Mouse (Mus musculus) Patski (cell line): Measurements from ENCODE around the gene Alox5ap. TPM values are rescaled to one million over a fixed set of nuclear protein-coding genes. Genes with fewer than 3 reads are reported as not detected.

ENCODE experiments used
- ATAC-seq: fragments of 100-300 bp; one replicate; pipeline ENCODE4 v1.8.0; 2021
- CTCF ChIA-PET: fragments of 350-600 bp; sonication (Branson Sonifier 250); formaldehyde crosslinking; loops from one replicate; lab custom pipeline; 2022; ENCODE audit warnings: inconsistent platforms; lab: Charles Lee
- POLR2A ChIA-PET: fragments of 350-600 bp; sonication (Branson Sonifier 250); formaldehyde crosslinking; loops from one replicate; lab custom pipeline; 2022; ENCODE audit warnings: antibody characterized with exemption, inconsistent platforms; lab: Charles Lee
- DNase-seq: peaks from one replicate; pipeline ENCODE4 v3.0.0-alpha.2; 2011; ENCODE audit warnings: low read depth, low spot score
- H3K27me3 ChIP-seq: fragments of 371-371 bp; one replicate; pipeline ENCODE4 v1.5.1; 2021
- CTCF ChIP-seq: fragments of 100-300 bp; IDR thresholded peaks from one replicate; pipeline ENCODE4 v1.5.1; 2021
- in situ Hi-C: fragments of 300-500 bp; cut with MboI; formaldehyde crosslinking; loops from 3 replicates; pipeline ENCODE4 v1.11.1; 2018; ENCODE audit warnings: low pct_unique_long_range_greater_than_20kb, mixed read lengths
- polyA plus RNA-seq: library from polyadenylated mRNA; unstranded; gene quantifications from one replicate; pipeline ENCODE4 v1.2.3, GENCODE M21; 2021

Alox5ap gene
- polyA plus RNA-seq, 1 experiment from 2014 or later: 0.64 TPM

DNA sequence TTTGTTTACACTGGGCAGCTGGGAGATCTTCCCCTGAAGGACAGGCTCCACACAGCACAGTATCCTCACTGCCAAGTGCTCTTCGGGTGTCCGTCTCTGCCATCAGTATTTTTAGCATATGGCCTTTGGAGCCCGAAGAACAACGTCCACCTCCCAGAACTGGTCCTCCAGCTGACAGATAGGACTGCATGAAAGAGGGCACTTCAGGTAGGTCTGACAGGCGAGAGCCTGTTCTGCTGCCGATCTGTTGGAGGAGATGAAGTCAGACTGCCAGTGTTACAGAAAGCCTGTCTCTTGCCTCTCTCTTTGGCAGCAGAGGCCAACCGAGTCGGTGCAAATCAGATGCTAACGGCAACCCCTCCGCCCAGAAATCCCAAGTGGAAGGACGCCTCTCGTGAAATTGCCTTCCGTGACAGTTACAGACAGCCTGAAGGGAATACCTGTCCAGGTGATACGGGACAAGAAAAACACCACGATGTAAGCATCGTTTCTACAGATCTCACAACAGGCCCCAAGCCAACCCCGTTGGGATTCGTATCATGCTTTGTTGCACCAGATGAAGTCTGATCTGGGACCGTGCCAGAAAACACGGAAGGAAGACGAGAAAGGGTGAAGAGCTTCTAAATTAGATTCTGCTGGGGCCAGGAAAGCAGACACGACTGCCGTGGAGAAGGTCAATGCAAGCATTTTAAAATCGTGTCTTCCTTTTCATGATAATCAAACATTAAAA lies 27.2 kb upstream of the Alox5ap start:
- DNase-seq (no peak), ATAC-seq (no peak)
- CTCF ChIA-PET: no interaction called here
- in situ Hi-C loops: no loop called here
- H3K27me3 ChIP-seq: no peaks in the 10 kb centered on the region
- TF ChIP-seq CTCF: no peak
- POLR2A ChIA-PET: interaction anchor here (1.0 kb wide), 1 partner anchor 53 kb away, joined by 3 read pairs; the partner anchor contains the start of genes Hmgb1 and Uspl1

DNA sequence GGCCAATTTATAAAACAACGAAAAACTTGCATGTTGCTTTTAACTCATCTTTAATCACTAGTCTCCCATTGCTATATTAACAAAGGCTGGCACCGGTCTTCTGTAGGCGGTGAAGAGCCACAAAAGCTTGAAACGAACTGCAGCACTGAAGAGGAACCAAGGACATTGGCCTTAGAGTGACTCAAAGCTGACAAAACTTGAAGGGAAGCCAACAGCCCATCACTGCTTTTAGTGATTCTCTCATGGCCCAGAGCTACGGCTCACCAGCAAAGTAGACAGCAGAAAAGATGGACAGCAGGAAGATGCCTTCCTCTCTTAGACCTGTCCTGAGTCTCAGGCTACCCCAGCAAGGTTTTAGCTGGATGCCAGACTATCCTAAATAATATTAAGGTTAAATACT lies 22.1 kb upstream of the Alox5ap start:
- DNase-seq (no peak), ATAC-seq (no peak)
- ChIA-PET POLR2A (interaction anchor here (0.6 kb wide), 1 partner anchor 181 kb away, joined by 3 read pairs; no protein-coding TSS in a partner anchor), CTCF (no interaction called here)
- in situ Hi-C loops: no loop called here
- no peaks in the 10 kb centered on the region for H3K27me3 ChIP-seq
- TF ChIP-seq CTCF: no peak

DNA sequence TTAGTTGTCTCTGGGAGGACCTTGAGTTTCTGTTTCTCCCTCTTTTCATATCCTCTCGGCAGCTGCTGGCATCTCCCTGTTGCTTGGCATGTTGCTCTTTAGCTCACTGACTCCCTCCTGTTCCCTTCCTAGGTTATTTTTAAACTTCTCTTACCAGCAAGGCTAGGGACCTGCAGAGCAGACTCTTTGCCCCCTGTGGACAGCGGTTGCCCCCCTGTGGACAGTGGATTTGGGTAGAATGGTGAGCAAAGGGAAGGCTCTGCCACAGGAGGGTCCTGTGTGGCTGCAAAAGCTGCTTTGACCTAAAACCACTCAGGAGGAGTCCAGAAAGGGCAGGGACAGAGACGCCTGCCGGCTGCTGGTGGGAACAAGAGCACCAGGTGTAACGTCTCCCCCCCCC lies 21.5 kb upstream of the Alox5ap start:
- in situ Hi-C loops: no loop called here
- no peak for TF ChIP-seq CTCF
- no peaks in the 10 kb centered on the region for H3K27me3 ChIP-seq
- no peak for DNase-seq
- ATAC-seq: no peak
- POLR2A ChIA-PET: interaction anchor here (0.6 to 0.8 kb wide), 2 partner anchors 12 to 180 kb away, joined by 3 to 4 read pairs; no protein-coding TSS in a partner anchor
- CTCF ChIA-PET: no interaction called here

DNA sequence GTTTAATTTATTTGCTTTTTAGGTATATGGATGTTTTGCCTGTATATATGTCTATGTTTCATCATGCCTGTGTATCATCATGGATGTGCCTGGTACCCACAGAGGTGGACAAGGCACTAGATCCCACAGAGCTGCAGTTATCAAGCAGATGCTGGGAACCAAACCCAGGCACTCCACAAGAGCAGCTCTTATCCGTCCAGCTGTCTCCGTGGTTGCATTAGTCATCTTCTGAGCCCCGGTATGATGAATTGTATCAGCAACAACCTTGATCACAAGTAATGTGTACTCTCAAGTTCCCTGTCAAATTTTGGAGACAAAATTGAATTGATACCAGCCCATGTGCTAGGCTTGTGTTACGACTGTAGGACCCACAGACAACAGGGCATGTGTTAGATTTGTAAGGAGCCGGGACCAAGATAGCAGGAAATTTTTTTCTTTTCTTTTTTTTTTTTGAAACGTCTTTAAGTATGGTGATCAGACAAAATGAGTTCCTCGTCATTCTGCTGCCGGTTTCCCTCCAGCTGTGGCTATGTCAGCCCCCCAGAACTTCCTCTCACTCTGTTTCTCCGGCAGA lies 19.1 kb upstream of the Alox5ap start:
- no peak for TF ChIP-seq CTCF
- no peak for ATAC-seq
- in situ Hi-C loops: no loop called here
- POLR2A ChIA-PET: no interaction called here
- H3K27me3 ChIP-seq: no peaks in the 10 kb centered on the region
- DNase-seq: no peak
- CTCF ChIA-PET: interaction anchor here (1.4 kb wide), 1 partner anchor 49 kb away, joined by 3 read pairs; no protein-coding TSS in a partner anchor

DNA sequence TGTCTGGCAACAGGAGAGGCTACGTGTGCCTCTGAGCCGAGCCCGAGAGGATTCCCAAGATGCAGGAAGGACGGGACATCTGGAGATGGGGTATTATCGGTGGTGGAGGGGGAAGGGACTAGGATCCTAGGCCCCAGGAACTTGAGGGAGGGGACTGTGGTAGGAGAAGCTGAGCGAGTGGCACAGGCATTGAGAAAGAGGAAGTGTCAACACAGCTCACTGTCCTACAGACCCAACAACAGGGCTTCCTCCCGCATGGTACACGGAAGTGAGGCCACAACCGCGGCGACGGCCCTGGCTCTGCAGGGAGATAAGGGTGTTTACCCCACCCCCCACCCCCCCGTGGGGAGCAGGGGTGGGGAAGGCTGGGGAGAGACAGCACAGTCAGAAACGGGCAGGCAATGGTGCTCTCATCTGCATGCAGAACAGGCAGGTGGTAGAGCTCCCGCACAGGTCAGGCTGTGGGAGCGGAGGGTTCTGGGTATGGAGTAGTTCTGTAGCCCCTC lies 18.5 kb upstream of the Alox5ap start:
- CTCF ChIA-PET: no interaction called here
- TF ChIP-seq CTCF: no peak
- DNase-seq (no peak), ATAC-seq (no peak)
- POLR2A ChIA-PET: no interaction called here
- in situ Hi-C loops: no loop called here
- no peaks in the 10 kb centered on the region for H3K27me3 ChIP-seq

DNA sequence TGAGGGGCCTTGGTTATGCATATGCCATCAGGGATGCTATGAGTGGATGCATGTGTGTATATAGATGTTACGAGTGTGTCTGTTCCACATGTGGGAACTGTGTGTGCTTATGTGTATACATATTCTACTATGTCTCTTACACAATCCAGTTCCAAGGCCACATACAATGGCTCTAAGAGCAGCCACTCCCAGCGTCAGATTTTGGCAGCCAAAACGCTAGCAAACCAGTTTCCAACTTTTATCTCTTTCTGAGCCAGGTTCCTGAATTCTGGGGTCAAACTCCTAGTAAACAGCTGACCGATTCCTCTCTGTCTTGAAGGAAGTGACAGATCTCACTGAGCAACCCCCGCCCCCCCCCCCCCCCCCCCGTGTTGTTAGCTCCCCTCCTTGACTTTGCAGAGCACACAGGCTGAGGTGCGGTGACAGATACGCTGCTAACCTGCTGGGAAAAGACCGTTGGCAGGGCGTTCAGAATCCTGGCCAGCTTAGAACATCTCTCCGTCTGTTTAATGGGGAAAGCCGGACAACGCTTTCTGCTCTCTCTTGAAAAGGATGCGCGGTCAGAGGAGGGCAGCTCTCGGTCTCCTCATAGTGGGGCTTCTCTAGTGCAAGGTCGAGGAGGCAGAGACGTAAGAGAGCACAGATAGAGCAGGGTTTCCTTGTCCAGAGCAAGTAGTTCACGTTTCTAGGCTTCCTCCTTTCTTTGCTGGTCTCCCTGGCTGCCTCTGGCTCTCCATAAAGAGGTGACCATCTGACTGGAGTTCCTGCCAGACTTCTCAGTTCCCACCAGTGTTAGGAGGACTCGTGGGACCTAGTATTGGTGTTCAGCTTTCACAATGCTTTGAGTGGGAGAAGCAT lies 17.3 kb upstream of the Alox5ap start:
- ChIA-PET POLR2A (no interaction called here), CTCF (no interaction called here)
- no peak for ATAC-seq
- DNase-seq: no peak
- in situ Hi-C loops: no loop called here
- H3K27me3 ChIP-seq: no peaks in the 10 kb centered on the region
- TF ChIP-seq CTCF: no peak

DNA sequence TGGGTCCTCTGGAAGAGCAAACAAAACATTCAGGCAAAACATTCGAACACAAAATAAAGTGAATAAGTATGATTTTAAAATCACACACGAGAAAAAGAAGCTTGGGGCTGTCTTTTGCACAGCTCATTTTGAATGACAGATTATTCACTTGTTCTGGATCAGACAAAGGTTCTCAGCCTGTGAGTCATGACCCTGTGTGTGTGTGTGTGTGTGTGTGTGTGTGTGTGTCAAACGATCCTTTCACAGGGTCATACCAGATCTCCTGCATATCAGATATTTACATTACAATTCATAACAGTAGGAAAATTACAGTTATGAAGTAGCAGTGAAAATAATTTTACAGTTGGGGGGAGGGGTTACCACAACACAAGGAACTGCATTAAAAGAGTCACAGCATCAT lies 12.3 kb upstream of the Alox5ap start:
- H3K27me3 ChIP-seq: no peaks in the 10 kb centered on the region
- no peak for TF ChIP-seq CTCF
- in situ Hi-C loops: no loop called here
- DNase-seq (no peak), ATAC-seq (no peak)
- POLR2A ChIA-PET: no interaction called here
- CTCF ChIA-PET: interaction anchor here (0.9 to 1.6 kb wide), 2 partner anchors 16 to 23 kb away, joined by 3 to 4 read pairs; no protein-coding TSS in a partner anchor

DNA sequence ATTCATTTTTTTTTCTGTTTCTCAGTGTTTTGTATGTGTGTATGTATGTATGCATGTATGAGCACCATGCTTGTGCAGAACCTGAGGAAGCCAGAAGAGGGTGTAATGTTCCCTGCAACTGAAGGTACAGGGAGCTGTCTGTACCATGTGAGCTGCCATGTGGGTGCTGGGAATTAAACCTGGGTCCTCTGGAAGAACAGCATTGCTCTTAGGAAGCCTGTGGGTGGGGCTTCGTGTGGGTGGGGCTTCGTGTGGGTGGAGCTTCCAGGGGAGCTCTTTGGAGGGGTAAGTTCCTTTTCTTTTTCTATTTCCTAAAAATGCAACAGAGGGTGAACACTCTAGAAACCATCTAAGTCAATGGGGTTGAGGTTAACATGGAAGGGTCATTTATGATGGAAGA lies 11.1 kb upstream of the Alox5ap start:
- POLR2A ChIA-PET: no interaction called here
- in situ Hi-C loops: no loop called here
- CTCF ChIA-PET: no interaction called here
- no peaks in the 10 kb centered on the region for H3K27me3 ChIP-seq
- no peak for DNase-seq
- ATAC-seq: no peak
- no peak for TF ChIP-seq CTCF

DNA sequence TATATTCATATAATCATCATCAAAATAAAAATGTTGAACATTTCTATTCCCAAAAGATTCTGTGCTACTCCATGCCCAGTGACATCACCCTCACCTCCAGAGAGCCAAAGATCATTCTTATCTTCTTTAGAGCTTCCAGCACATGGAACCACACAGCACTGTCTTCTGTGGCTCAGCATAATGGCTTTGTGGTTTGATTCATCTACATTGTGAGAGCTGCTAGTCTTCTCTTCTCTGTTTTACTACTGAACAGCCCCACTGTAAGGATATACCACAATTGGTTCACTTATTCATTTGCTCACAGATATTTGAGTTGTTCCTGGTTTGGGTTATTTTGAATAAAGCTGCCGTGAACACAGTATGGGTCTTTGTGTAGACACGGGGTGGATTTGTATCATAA lies 9.0 kb upstream of the Alox5ap start:
- no peak for DNase-seq
- no peaks in the 10 kb centered on the region for H3K27me3 ChIP-seq
- in situ Hi-C loops: no loop called here
- ChIA-PET CTCF (no interaction called here), POLR2A (interaction anchor here (1.2 kb wide), 1 partner anchor 12 kb away, joined by 4 read pairs; no protein-coding TSS in a partner anchor)
- TF ChIP-seq CTCF: no peak
- no peak for ATAC-seq

DNA sequence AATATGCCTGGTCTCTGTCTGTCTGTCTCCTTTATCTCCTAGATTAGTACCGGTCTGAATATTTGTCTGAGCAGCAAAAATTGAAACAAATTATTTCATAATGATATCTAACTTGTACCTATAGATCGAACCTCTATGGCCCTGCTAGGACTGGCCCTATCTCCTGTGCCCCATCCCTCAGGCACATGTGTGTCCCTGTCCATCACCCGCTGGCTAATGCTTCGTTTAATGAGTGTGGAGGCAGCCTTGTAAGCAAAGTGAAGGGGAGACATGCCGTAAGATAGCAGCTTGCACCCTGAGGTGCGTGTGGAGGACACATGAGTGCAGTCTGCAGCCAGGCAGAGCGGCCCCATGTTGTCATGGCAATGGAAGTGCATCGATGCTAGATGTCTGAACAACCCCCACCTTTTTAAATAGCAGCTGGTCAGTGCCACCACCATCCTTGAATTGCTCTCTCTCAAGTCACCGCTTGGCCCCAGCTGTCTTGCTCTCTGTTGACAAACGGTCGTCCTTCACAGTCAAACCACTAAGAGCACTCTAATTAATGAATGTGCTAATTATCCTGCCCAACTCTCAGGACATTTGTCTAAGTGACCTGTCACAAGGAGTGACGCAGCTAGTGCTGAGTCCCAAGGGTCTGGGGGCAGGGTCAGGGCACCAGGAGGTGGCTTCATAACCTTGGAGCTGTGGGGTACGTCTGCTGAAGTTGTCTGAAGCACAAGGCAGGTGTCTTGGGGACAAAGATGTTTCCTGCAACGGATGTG lies 6.9 kb upstream of the Alox5ap start:
- DNase-seq (no peak), ATAC-seq (no peak)
- ChIA-PET CTCF (no interaction called here), POLR2A (interaction anchor here (0.6 to 0.7 kb wide), 2 partner anchors 13 to 1130 kb away, joined by 3 read pairs; no protein-coding TSS in a partner anchor)
- TF ChIP-seq CTCF: no peak
- H3K27me3 ChIP-seq: no peaks in the 10 kb centered on the region
- in situ Hi-C loops: no loop called here
